Mouse (Mus musculus) lung, adult 2 months (tissue): ENCODE data around the gene Tbx5.

Source experiments
- CTCF ChIP-seq: fragments of 200-500 bp; IDR thresholded peaks from 2 replicates; pipeline ENCODE4 v1.5.1; 2011; ENCODE audit warnings: mild to moderate bottlenecking, low read length, control low read depth; ENCODE audit not compliant: insufficient read depth
- POLR2A ChIP-seq: fragments of 200-500 bp; IDR thresholded peaks from 2 replicates; pipeline ENCODE4 v1.6.1; 2011; ENCODE audit warnings: low read depth, mild to moderate bottlenecking, control low read depth, low read length, borderline replicate concordance; ENCODE audit errors: extremely low read depth

DNA sequence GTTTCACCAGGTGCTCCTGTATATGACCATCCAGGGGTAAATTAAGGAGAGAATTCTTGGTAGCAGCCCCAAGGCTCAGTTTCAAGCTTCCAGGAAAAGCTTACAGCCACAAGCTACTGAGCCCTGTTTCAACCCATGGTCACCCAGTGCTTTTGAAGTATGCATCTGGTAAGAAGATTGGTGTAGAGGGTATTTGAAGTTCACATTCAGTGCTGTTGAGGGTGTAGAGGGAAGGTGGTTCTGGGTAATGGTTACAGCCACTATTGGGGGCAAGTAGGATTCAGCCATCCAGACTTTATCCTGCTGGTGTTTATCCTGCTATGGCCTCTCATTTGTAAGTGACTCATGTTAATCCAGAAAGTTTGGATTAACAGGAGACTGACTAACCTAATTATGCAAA lies 26.0 kb upstream of the Tbx5 start:
- TF ChIP-seq POLR2A (no peak), CTCF (no peak)
